Mouse (Mus musculus): ENCODE data around the gene Zbtb40. TPM values are rescaled to one million over a fixed set of nuclear protein-coding genes. Genes with fewer than 3 reads are reported as not detected.
A peak's percentile ranks its signal among the peaks of the same experiment; 100 is the strongest.

Gene Zbtb40
- 0.52 and 0.56 TPM in 2 replicates for polyA plus RNA-seq (2015; fragmentation: Nextera tagmentation; extraction: Ambion mirVana)

DNA sequence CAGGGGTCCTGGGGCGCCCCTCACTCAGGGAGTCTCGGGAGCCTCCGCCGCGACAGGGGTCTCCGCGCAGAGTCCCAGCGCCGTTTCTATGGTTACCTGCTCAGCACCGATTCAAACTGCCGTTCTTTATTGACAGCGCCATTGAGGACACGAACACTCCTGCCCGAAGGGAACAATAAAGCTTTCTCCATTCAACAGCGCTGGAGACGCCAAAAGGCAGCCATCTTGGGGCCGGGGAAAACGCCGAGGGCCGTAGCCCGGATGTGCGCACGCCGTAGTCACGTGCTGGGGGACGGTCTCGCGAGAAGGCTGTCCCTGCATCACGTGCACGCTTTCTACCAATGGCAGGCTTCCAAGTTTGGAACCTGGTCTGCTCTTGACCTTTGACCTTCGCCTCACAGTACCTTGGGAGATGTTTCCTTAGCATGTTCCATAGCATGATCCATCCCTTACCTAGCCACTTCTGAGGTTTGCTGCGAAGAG, at the start of gene Zbtb40:
Zbtb40 (minus strand) TSS at position 252 of the 483 bp plus-strand sequence.
- H3K9ac ChIP-seq (replicated peaks) = peak within 1 kb of the TSS; percentile 67
- H3K4me3 ChIP-seq (ENCODE audit: low read depth, low read length) = peak within 1 kb of the TSS; percentile 80
- peak; percentile 91 for TF ChIP-seq EP300 (IDR thresholded peaks at IDR 0.05; ENCODE audit: low read depth)
- no peak for TF ChIP-seq CTCF (IDR thresholded peaks at IDR 0.05; ENCODE audit: low read depth)
- ATAC-seq (peak; percentile 99), DNase-seq (peak; percentile 94)
- H3K27ac ChIP-seq (ENCODE audit: low read depth) = peak within 1 kb of the TSS; percentile 3; the same call in 1 of the 2 replicates
- H3K27me3 ChIP-seq (ENCODE audit: insufficient read depth, low read length) = peaks cover 11% of the 10 kb centered on the region; the same call in 1 of the 2 replicates
- H3K4me1 ChIP-seq (ENCODE audit: insufficient read depth) = peaks cover 7% of the 10 kb centered on the region
- peak within 1 kb of the TSS; percentile 82 for H3K4me2 ChIP-seq (ENCODE audit: low read depth, low read length)
- H3K9me3 ChIP-seq (ENCODE audit: low read length) = peaks cover 3% of the 10 kb centered on the region
- 2% methylated on average over 32 of the region's 32 CpGs for WGBS (ENCODE audit: insufficient replicate concordance)
- no peaks in the 10 kb centered on the region for H3K36me3 ChIP-seq (replicated peaks; ENCODE audit: insufficient read depth, low read length)

GRCm38 (mm10) chr4:137097984-137098327, 49.4 kb upstream of the Zbtb40 start:
- Histone ChIP-seq H3K9me3 (ENCODE audit: low read length) (no peaks in the 10 kb centered on the region; the same call in 1 of the 2 replicates), H3K4me3 (ENCODE audit: low read depth, low read length) (no peak overlapping the region), H3K36me3 (replicated peaks; ENCODE audit: insufficient read depth, low read length) (no peaks in the 10 kb centered on the region), H3K27me3 (ENCODE audit: insufficient read depth, low read length) (no peaks in the 10 kb centered on the region), H3K4me1 (ENCODE audit: insufficient read depth) (no peaks in the 10 kb centered on the region; the same call in 1 of the 2 replicates), H3K4me2 (ENCODE audit: low read depth, low read length) (no peak overlapping the region), H3K9ac (replicated peaks) (no peak overlapping the region), H3K27ac (ENCODE audit: low read depth) (peak overlapping the region; percentile 76)
- 61% methylated on average over 4 of the region's 4 CpGs for WGBS (ENCODE audit: insufficient replicate concordance)
- DNase-seq = no peak
- TF ChIP-seq EP300 (IDR thresholded peaks at IDR 0.05; ENCODE audit: low read depth) = no peak
- no peak for TF ChIP-seq CTCF (IDR thresholded peaks at IDR 0.05; ENCODE audit: low read depth)
- no peak for ATAC-seq

DNA sequence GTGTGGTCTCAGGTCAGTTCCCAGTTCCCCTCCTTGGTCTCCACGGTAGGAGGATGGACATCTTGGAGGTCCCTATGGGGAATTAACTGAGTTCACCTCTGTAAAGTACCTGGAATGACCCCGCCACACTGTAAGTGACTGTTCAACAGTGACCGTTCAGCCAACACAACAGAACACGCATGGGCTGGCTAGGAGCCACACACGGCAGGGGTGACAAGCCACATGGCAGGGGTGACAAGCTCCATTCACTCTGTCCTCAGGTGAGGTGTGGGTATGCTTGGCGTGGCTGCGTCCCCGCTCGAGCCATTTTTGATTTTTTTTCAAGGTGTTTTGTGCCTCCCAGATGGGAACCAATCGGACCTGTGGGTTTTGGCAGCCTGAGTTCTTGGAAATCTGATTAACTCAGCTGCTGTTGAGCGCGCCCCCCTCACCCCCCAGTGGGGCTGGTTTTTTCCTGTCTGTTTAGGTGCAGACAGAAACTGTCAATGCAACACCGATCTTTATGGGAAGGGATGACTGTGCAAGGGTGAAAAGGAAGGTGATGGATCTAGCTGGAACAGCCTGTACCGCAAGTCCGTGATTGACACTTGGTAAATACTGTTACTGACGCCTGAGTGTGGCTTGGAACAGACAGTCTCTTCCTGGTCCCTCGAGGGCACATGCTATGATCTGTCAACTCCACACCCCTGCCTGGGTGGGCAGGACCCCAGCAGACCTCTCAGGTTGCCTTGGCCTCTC, 48.8 kb upstream of the Zbtb40 start:
- no peak overlapping the region for H3K4me3 ChIP-seq (ENCODE audit: low read depth, low read length)
- peak; percentile 93 for ATAC-seq
- H3K4me2 ChIP-seq (ENCODE audit: low read depth, low read length) = no peak overlapping the region
- no peaks in the 10 kb centered on the region; the same call in 1 of the 2 replicates for H3K4me1 ChIP-seq (ENCODE audit: insufficient read depth)
- TF ChIP-seq EP300 (IDR thresholded peaks at IDR 0.05; ENCODE audit: low read depth) (peak; percentile 96), CTCF (IDR thresholded peaks at IDR 0.05; ENCODE audit: low read depth) (no peak)
- H3K36me3 ChIP-seq (replicated peaks; ENCODE audit: insufficient read depth, low read length) = no peaks in the 10 kb centered on the region
- H3K9ac ChIP-seq (replicated peaks) = no peak overlapping the region
- no peaks in the 10 kb centered on the region; the same call in 1 of the 2 replicates for H3K9me3 ChIP-seq (ENCODE audit: low read length)
- DNase-seq = peak; percentile 65
- WGBS (ENCODE audit: insufficient replicate concordance) = 61% methylated on average over 17 of the region's 17 CpGs
- peak overlapping the region; percentile 76 for H3K27ac ChIP-seq (ENCODE audit: low read depth)
- no peaks in the 10 kb centered on the region for H3K27me3 ChIP-seq (ENCODE audit: insufficient read depth, low read length)

DNA sequence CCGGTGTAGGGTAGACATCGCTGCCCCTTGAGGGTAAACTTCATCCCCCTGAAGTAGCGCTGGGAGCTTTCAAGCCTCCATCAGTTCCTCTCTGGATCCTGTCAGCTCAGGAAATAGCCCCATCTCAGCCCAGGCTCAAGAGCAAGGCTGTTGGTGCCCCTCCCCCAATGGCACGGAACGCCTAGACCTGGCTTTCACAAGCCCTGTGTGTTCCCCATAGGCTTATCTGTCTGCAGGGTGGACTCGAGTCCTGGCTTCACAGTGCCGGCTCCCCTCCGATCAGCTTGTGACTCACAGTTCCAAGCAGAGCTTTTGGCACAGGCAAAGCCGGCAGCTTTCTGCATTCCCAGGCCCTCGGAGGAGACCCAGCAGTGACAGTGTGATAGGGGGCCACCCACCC, 47.8 kb upstream of the Zbtb40 start:
- DNase-seq (peak; percentile 57), ATAC-seq (no peak)
- no peak overlapping the region for H3K4me2 ChIP-seq (ENCODE audit: low read depth, low read length)
- no peak overlapping the region for H3K4me3 ChIP-seq (ENCODE audit: low read depth, low read length)
- 53% methylated on average over 10 of the region's 10 CpGs for WGBS (ENCODE audit: insufficient replicate concordance)
- no peaks in the 10 kb centered on the region for H3K27me3 ChIP-seq (ENCODE audit: insufficient read depth, low read length)
- H3K36me3 ChIP-seq (replicated peaks; ENCODE audit: insufficient read depth, low read length) = no peaks in the 10 kb centered on the region
- H3K4me1 ChIP-seq (ENCODE audit: insufficient read depth) = no peaks in the 10 kb centered on the region; the same call in 1 of the 2 replicates
- TF ChIP-seq EP300 (IDR thresholded peaks at IDR 0.05; ENCODE audit: low read depth) (no peak), CTCF (IDR thresholded peaks at IDR 0.05; ENCODE audit: low read depth) (no peak)
- H3K9ac ChIP-seq (replicated peaks) = no peak overlapping the region
- peak overlapping the region; percentile 44; the same call in 1 of the 2 replicates for H3K27ac ChIP-seq (ENCODE audit: low read depth)
- H3K9me3 ChIP-seq (ENCODE audit: low read length) = no peaks in the 10 kb centered on the region; the same call in 1 of the 2 replicates

DNA sequence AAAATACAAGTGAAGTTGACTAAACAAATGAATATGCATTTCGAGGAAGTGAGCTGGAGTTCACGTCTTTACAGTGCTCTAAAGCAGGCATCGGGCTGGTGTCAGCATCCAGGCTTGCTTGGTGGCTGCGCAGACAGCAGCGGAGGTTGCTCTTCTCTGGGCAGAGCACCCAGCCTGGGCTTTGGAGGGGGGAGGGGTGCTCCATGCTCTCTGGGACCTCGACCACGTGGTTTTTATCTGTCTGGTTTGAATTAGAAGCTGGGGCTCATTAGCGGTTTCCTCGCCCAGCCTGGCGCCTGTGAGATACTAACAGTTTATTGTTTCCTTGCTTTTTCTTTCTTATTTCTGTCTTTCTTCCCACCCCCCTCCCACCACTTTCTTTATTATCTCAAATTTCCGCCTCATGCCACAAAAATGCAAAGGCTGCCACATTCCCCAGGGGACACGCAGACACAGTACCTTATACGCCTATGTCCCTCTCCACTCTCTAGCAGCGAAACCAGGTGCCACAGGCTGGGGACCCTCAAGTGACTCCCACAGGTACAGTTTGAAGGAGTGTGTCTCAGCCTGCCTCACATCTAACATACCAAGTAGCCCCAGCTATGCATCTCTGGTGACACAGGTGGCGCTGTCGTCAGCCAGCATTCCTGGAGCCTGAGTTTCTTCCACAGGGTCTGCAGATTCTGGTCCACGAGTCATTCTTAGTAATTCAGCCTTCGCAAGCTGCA, 36.6 kb upstream of the Zbtb40 start:
- Histone ChIP-seq H3K9me3 (ENCODE audit: low read length) (no peaks in the 10 kb centered on the region), H3K27ac (ENCODE audit: low read depth) (no peak overlapping the region), H3K4me1 (ENCODE audit: insufficient read depth) (peaks cover 5% of the 10 kb centered on the region; the same call in 1 of the 2 replicates), H3K4me2 (ENCODE audit: low read depth, low read length) (no peak overlapping the region), H3K4me3 (ENCODE audit: low read depth, low read length) (no peak overlapping the region), H3K9ac (replicated peaks) (no peak overlapping the region), H3K27me3 (ENCODE audit: insufficient read depth, low read length) (peaks cover 14% of the 10 kb centered on the region; the same call in 1 of the 2 replicates), H3K36me3 (replicated peaks; ENCODE audit: insufficient read depth, low read length) (no peaks in the 10 kb centered on the region)
- TF ChIP-seq EP300 (IDR thresholded peaks at IDR 0.05; ENCODE audit: low read depth) (no peak), CTCF (IDR thresholded peaks at IDR 0.05; ENCODE audit: low read depth) (peak; percentile 29; the same call in 1 of the 2 replicates)
- DNase-seq = peak; percentile 28
- ATAC-seq = no peak
- 24% methylated on average over 18 of the region's 18 CpGs for WGBS (ENCODE audit: insufficient replicate concordance)

- TF ChIP-seq EP300 (IDR thresholded peaks at IDR 0.05; ENCODE audit: low read depth) = no peak
- no peak for TF ChIP-seq CTCF (IDR thresholded peaks at IDR 0.05; ENCODE audit: low read depth)
- H3K4me1 ChIP-seq (ENCODE audit: insufficient read depth) = peaks cover 6% of the 10 kb centered on the region
- WGBS (ENCODE audit: insufficient replicate concordance) = 52% methylated on average over 2 of the region's 2 CpGs
- no peaks in the 10 kb centered on the region for H3K36me3 ChIP-seq (replicated peaks; ENCODE audit: insufficient read depth, low read length)
- H3K27ac ChIP-seq (ENCODE audit: low read depth) = no peak overlapping the region
- peaks cover 14% of the 10 kb centered on the region; the same call in 1 of the 2 replicates for H3K27me3 ChIP-seq (ENCODE audit: insufficient read depth, low read length)
- H3K9ac ChIP-seq (replicated peaks) = no peak overlapping the region
- H3K9me3 ChIP-seq (ENCODE audit: low read length) = no peaks in the 10 kb centered on the region
- DNase-seq (no peak), ATAC-seq (no peak)
- no peak overlapping the region for H3K4me2 ChIP-seq (ENCODE audit: low read depth, low read length)
- H3K4me3 ChIP-seq (ENCODE audit: low read depth, low read length) = no peak overlapping the region
These were observed 34.3 kb upstream of the Zbtb40 start for GRCm38 (mm10) chr4:137082866-137083265.
